Mouse (Mus musculus): ENCODE data around the gene Kank4.

DNA sequence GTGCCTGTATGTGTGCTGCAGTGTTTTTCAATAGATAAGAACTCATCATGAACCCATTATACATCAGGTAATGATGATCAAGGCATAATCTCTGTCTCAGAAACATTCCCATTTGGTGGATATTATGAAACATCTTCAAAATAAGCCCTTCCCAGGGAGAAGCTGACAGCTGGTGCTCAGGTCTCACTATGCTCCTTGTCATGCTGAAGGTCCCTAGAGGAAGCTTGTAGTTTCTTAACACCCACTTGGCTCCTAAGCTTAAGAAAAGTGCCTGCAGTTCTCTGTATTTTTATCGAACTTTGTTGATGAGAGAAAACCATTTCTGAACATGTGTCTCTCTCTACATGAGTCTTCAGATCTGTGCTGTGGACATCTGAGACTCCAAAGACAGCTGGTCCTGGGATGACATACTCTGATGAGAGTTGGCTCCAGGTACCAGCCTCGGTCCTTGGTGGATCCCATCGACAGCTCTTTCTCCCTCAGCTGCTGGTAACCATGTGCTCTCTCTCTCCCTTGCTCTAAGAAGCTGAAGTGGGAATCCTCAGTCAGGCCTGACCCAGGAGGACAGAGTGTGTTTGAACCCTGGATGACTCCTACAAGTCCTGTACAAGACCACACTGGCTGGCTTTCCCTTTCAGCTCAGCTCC is 58.3 kb downstream of the Kank4 start:
- TF ChIP-seq POLR2A (IDR thresholded peaks at IDR 0.05; ENCODE audit: borderline replicate concordance, insufficient read depth, low read length) (no peak), CTCF (IDR thresholded peaks at IDR 0.05; ENCODE audit: borderline replicate concordance, insufficient read depth, low read depth, low read length) (no peak)

All from cerebellum, adult 2 months (tissue).